Mouse (Mus musculus): ENCODE measurements at regions not wholly inside any gene's neighbourhood (a gene's known extent, or its start where the extent isn't known, plus 50 kb on each side); places are given as distances from the start of the nearest gene placed in this dataset.

DNA sequence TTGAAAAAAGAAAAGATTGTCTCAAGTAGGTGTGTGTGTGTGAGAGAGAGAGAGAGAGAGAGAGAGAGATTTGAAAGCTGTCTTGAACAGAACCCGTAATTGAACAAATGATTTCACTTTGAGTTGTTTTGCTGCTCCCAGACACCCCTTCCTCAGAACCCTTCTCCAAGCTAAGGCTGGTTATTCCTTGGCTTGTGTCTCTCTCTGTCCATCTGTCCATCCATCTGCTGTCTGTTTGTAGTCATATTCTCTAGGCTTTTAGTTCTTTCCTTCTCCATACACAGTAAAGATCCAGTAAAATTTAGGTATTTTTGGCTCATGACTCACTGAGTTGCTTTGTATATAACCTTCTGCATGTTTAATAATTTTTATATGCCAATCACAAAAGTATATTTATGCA lies 144.7 kb downstream of the Tmem161b start:
- 84% methylated on average over 1 of the region's 1 CpGs for WGBS
- H3K4me1 ChIP-seq (ENCODE audit: insufficient read depth, low read length) = no peaks in the 10 kb centered on the region
- no peak overlapping the region for H3K4me2 ChIP-seq (ENCODE audit: low read depth, low read length)
- H3K36me3 ChIP-seq (ENCODE audit: insufficient read depth, low read length) = no peaks in the 10 kb centered on the region
- no peaks in the 10 kb centered on the region for H3K27me3 ChIP-seq (ENCODE audit: insufficient read depth, low read length)
- H3K27ac ChIP-seq = no peak overlapping the region
- no peak for TF ChIP-seq CTCF (IDR thresholded peaks at IDR 0.05; ENCODE audit: low read depth)
- ATAC-seq = no peak
- DNase-seq (ENCODE audit: low spot score) = no peak
- H3K9me3 ChIP-seq (ENCODE audit: low read length) = no peaks in the 10 kb centered on the region
- H3K4me3 ChIP-seq (ENCODE audit: low read length) = no peak overlapping the region
- no peak overlapping the region for H3K9ac ChIP-seq (replicated peaks; ENCODE audit: low read length)

DNA sequence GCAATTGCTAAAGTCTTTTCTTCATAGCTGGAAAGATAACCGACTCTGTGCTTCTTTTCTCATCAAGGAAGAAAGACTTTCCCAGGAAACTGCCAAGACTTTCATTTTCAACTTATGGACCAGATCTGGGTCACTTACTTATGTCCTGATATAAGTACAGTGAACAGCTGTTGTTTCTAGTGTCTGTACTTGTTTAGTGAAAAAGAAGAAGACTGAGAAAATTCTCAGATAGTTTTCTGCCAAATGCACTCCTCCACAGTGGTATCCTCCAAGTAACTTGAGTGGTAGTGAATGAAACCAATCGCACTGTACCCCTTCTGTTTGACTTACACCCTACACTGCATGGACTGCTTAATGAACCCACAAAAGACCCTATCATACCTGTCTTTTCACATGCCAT lies 146.1 kb downstream of the Tmem161b start:
- Histone ChIP-seq H3K36me3 (ENCODE audit: insufficient read depth, low read length) (no peaks in the 10 kb centered on the region), H3K9ac (replicated peaks; ENCODE audit: low read length) (no peak overlapping the region), H3K4me3 (ENCODE audit: low read length) (no peak overlapping the region), H3K4me1 (ENCODE audit: insufficient read depth, low read length) (no peaks in the 10 kb centered on the region), H3K27me3 (ENCODE audit: insufficient read depth, low read length) (no peaks in the 10 kb centered on the region), H3K27ac (no peak overlapping the region), H3K9me3 (ENCODE audit: low read length) (no peaks in the 10 kb centered on the region), H3K4me2 (ENCODE audit: low read depth, low read length) (no peak overlapping the region)
- no peak for DNase-seq (ENCODE audit: low spot score)
- TF ChIP-seq CTCF (IDR thresholded peaks at IDR 0.05; ENCODE audit: low read depth) = no peak
- no peak for ATAC-seq
- 68% methylated on average over 2 of the region's 2 CpGs for WGBS

DNA sequence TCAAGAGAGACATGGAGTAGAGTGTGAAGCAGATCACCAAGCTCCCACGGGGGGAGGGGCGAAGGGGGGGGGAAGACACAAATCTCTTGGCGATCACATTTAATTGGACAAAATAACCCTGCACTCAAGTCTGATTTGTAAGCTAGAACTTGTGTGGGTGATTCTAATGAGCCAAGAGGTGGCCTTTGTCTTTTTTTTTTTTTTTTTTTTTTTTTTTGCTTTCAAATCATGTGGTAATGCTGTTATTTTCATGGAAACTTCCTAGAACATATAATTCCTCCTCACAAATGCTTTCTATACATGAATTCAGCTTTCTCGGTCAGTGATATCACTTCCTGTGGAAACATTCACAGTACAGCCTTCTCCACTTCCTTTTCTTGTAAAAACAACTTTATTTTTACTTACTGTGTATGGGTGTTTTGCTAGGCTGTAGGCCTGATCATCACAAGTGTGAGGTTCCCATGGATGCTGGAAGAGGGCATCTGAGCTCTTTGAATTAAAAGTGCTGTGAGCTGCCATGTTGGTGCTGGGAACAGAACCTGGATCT lies 152.7 kb downstream of the Tmem161b start:
- H3K9ac ChIP-seq (replicated peaks; ENCODE audit: low read length) = no peak overlapping the region
- DNase-seq (ENCODE audit: low spot score) = no peak
- H3K27me3 ChIP-seq (ENCODE audit: insufficient read depth, low read length) = no peaks in the 10 kb centered on the region
- H3K4me2 ChIP-seq (ENCODE audit: low read depth, low read length) = no peak overlapping the region
- H3K9me3 ChIP-seq (ENCODE audit: low read length) = no peaks in the 10 kb centered on the region
- H3K4me1 ChIP-seq (ENCODE audit: insufficient read depth, low read length) = no peaks in the 10 kb centered on the region
- 91% methylated on average over 4 of the region's 4 CpGs for WGBS
- ATAC-seq = no peak
- no peak overlapping the region for H3K4me3 ChIP-seq (ENCODE audit: low read length)
- no peak overlapping the region for H3K27ac ChIP-seq
- H3K36me3 ChIP-seq (ENCODE audit: insufficient read depth, low read length) = no peaks in the 10 kb centered on the region
- TF ChIP-seq CTCF (IDR thresholded peaks at IDR 0.05; ENCODE audit: low read depth) = no peak

DNA sequence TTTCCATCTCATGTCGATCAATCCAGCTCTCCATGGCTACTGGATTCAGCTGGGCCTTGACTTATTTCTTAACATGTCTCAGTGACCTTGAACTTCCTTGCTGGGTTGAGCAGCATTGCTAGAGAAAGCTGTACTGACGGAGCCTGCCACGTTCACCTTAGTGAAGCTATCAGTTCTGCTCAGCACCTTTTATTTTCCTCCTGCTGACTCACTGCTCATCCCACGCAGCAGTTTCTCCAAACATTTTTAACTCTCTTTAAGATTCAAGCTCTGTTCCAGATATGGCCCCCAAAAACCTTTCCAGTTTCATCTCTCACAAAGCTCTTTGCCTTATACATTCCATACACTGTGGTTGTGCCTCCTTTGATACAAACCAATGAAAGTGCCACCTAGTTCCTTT lies 153.8 kb downstream of the Tmem161b start:
- DNase-seq (ENCODE audit: low spot score) = no peak
- Histone ChIP-seq H3K27me3 (ENCODE audit: insufficient read depth, low read length) (no peaks in the 10 kb centered on the region), H3K36me3 (ENCODE audit: insufficient read depth, low read length) (no peaks in the 10 kb centered on the region), H3K27ac (no peak overlapping the region), H3K4me3 (ENCODE audit: low read length) (no peak overlapping the region), H3K9ac (replicated peaks; ENCODE audit: low read length) (no peak overlapping the region), H3K4me2 (ENCODE audit: low read depth, low read length) (no peak overlapping the region), H3K4me1 (ENCODE audit: insufficient read depth, low read length) (no peaks in the 10 kb centered on the region), H3K9me3 (ENCODE audit: low read length) (no peaks in the 10 kb centered on the region)
- no peak for ATAC-seq
- TF ChIP-seq CTCF (IDR thresholded peaks at IDR 0.05; ENCODE audit: low read depth) = no peak
- 84% methylated on average over 4 of the region's 4 CpGs for WGBS

DNA sequence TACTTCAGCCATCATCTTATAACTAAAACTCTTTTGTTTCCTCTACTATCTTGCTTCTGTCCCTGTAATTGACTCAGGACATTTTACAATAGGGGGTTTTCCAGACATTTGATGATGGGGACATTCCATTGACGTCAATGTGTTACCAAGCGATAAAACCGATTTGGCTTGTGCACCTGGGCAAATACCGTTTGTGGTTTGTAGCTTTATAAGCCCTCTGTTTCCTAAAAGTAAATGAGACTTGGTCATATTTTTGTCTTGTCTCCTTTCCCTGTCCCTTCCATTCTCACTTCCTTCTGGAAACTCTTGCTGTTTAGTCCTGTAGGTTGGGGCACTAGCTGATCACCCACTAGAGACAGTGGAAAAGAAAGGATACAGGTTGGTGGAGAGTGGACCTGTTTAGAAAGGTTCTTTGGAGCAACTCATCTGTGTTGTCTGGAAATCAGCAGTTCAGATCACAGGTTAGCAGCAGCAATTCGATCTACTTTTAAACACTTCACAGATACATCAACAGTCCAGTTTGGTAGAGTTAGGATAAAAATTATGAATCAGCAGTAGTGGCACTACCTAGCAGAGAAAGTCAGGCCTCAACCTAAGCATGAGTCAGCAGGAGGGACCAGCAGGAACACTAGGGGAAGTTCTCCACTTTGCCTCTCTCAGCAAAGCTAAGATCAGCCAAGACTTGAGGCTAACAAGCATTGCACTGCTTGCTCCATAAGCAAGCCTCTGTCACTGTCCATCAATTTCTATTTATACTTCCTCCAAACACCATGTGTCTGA lies 156.6 kb downstream of the Tmem161b start:
- WGBS = 88% methylated on average over 5 of the region's 5 CpGs

DNA sequence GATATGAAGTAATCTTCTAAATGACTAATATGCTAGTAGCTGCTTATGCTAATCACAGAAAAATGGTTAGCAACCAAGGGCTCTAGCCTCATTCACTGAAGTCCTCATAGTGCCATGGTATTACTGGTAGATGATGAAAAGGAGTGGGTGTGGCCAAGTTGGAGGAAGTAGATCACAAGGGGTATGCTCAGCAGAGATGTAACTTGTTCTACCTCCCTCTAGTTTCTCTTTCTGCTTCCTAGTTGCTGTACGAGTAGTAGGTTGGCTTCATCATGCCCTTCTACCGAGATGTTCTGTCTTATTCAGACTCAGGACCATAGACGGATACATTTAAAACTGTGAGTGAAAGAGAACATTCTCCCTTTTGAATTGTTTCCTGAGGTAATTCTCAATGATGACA lies 169.5 kb downstream of the Tmem161b start:
- ATAC-seq (no peak), DNase-seq (ENCODE audit: low spot score) (no peak)
- Histone ChIP-seq H3K27me3 (ENCODE audit: insufficient read depth, low read length) (no peaks in the 10 kb centered on the region), H3K9ac (replicated peaks; ENCODE audit: low read length) (no peak overlapping the region), H3K27ac (no peak overlapping the region), H3K4me3 (ENCODE audit: low read length) (no peak overlapping the region), H3K4me1 (ENCODE audit: insufficient read depth, low read length) (no peaks in the 10 kb centered on the region), H3K9me3 (ENCODE audit: low read length) (no peaks in the 10 kb centered on the region), H3K4me2 (ENCODE audit: low read depth, low read length) (no peak overlapping the region), H3K36me3 (ENCODE audit: insufficient read depth, low read length) (no peaks in the 10 kb centered on the region)
- no peak for TF ChIP-seq CTCF (IDR thresholded peaks at IDR 0.05; ENCODE audit: low read depth)
- 93% methylated on average over 3 of the region's 3 CpGs for WGBS

More for the DNA sequence above, 156.6 kb downstream of the Tmem161b start:
- H3K36me3 ChIP-seq (ENCODE audit: insufficient read depth, low read length) = no peaks in the 10 kb centered on the region
- H3K9ac ChIP-seq (replicated peaks; ENCODE audit: low read length) = no peak overlapping the region
- no peak for TF ChIP-seq CTCF (IDR thresholded peaks at IDR 0.05; ENCODE audit: low read depth)
- DNase-seq (ENCODE audit: low spot score) (no peak), ATAC-seq (no peak)
- H3K27me3 ChIP-seq (ENCODE audit: insufficient read depth, low read length) = no peaks in the 10 kb centered on the region
- H3K9me3 ChIP-seq (ENCODE audit: low read length) = peaks cover 3% of the 10 kb centered on the region; the same call in 1 of the 2 replicates
- H3K4me2 ChIP-seq (ENCODE audit: low read depth, low read length) = no peak overlapping the region
- no peak overlapping the region for H3K27ac ChIP-seq
- H3K4me1 ChIP-seq (ENCODE audit: insufficient read depth, low read length) = no peaks in the 10 kb centered on the region
- no peak overlapping the region for H3K4me3 ChIP-seq (ENCODE audit: low read length)

Measured in hindbrain, postnatal 0 days (tissue).